Mouse (Mus musculus) gastrocnemius, postnatal 25 days (tissue): ENCODE measurements around the gene Kdm4b. TPM values are rescaled to one million over a fixed set of nuclear protein-coding genes. Genes with fewer than 3 reads are reported as not detected.

Experiments used
- DNase-seq: peaks from one replicate; pipeline ENCODE4 v3.0.0; 2022
- long read RNA-seq, 2 experiments: library from polyadenylated mRNA; stranded (forward); transcript quantifications; one replicate each; pipeline ENCODE4 v2.0.0; 2021
- total RNA-seq, 2 experiments: library from RNA; stranded (reverse); gene quantifications; 1 replicate in 1 of 2; 2 replicates in 1 of 2; pipeline ENCODE4 v1.2.3; 2021

The Kdm4b gene
- total RNA-seq: 10 to 100 TPM; 21.5 to 22.6 TPM
- long read RNA-seq, experiment 1, full-length matches to known transcripts: 4 of 24 reads
- long read RNA-seq, experiment 1, partial matches to known transcripts: 9 of 24 reads
- long read RNA-seq, experiment 1, other reads (novel, unspliced or antisense): 11 of 24 reads
- long read RNA-seq, experiment 2, full-length matches to known transcripts: 1 of 26 reads
- long read RNA-seq, experiment 2, partial matches to known transcripts: 1 of 26 reads
- long read RNA-seq, experiment 2, other reads (novel, unspliced or antisense): 24 of 26 reads

DNA sequence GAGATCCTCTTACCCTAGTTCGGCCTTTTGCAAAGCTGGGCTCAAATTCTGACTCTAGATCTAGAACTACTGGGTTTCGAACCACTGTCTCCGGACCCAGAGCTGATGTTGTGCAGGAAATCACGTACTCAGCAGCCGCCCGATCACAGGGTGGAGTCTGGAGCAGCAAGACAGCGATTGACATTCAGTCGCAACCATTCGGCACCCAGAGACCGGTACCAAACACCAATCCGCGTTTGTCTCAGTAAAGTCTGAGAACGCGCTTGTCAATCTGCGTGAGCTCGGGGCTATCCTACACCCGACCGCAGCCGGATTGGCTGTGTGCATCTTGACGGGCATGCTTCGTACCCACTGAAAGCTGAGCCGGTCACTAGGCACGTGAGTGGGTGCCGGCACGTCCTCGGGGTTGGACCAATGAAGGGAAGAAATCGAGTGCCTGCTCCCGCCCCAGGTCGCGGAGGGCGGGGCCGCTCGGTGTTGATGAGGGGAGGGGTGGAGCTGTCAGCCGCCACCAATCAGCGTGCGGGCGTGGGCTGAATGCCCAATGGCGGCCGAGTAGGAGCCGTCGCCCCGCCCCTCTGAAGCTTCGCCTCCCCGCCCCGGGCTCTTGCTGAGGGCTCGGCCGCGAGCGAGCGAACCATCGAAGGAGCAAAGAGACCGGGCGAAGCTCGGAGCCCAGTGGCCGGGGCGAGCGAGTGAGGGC, at the start of gene Kdm4b:
Kdm4b (plus strand) TSS at position 613 of the 703 bp plus-strand sequence.
- DNase-seq: peak; percentile 100

- peak; percentile 95 for DNase-seq
These were observed 49.0 kb upstream of the Kdm4b start, which contains the start of gene Ticam1 for GRCm38 (mm10) chr17:56276643-56277566. Gene Ticam1, minus strand, starts transcription at chr17:56276786.

- no peak for DNase-seq
These were observed 48.3 kb upstream of the Kdm4b start for GRCm38 (mm10) chr17:56277567-56277893.

GRCm38 (mm10) chr17:56278340-56278739, 47.5 kb upstream of the Kdm4b start:
- DNase-seq: no peak

GRCm38 (mm10) chr17:56279481-56280155, 46.2 kb upstream of the Kdm4b start:
- DNase-seq: peak; percentile 70

DNA sequence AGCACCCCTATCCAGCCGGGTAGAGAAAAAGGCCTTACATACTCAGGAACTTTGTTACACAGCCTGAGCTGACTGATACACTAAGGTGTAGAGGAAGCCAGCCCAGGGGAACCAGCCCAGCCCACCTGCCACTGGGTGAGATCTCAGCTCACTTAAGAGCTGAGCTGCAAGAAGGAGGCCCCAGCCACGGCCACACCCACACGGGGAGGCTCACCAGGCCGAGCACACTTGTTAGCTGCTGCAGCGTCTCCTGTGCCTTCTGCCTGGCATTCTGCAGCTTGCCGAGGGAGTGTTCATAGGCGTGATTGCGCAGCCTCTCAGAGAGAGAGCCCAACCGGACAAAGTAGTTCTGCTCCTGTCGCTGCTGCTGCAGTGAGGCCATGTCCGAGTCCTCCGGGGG, 44.7 kb upstream of the Kdm4b start:
- no peak for DNase-seq

DNA sequence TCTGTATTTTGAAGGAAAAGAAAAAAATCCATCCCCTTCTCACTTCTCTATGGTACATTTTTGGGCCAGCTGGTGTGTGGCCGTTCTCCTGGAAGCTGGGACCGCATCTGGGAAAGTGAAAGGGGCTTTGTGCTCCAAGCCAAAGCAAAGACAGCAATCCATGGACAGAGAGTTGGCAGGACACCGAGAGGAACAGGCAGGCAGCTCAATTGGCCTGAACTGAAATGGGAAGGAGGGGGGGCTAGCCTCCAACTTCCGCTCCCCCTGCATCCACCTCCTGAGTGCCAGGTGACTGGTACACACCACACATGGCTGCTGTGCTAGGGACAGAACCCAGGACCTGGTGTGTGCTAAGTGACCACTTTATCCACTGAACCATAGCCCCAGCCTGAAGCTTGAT, 43.1 kb upstream of the Kdm4b start:
- no peak for DNase-seq

DNA sequence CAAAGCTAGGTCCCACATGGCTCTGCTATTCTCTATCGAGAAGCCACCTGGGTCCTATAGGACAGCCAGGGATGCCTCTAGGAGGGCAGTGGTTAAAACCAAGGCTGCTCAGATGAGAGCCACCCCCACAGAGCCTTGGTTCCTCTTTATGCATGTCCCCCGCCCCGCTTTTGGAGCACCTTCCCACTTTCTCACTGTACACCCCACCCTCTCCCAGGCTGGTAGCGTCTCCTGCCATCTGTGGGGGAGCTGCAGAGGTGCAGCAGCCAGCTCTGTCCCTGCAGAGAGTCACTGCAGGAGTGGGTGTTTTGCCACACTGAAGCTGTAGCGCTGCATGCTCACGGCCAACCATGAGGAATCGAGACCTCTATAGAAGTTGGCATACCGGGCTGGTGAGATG, 42.5 kb upstream of the Kdm4b start:
- DNase-seq: no peak

DNA sequence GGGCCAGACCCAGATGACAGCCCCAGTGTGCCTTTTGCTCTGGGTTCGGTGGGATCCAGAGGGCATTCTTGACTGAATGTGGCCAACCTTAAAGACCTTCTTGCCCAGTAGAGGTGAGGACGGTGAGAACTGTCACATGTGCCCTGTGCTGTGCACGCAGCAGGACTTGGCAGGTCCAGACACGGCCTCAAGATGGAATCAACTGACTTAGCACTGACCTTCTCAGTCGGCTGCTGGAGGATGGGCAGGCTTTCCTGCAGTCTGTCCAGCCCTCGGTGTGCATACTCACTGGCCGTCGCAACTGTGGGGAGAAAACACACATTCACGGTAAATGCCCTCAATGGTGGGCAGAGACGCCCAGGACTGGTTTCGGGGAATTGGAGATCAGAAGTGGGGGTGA, 39.9 kb upstream of the Kdm4b start:
- peak; percentile 41 for DNase-seq

- DNase-seq: no peak
These were observed 38.0 kb upstream of the Kdm4b start for GRCm38 (mm10) chr17:56287830-56288229.

GRCm38 (mm10) chr17:56288866-56289265, 37.0 kb upstream of the Kdm4b start:
- DNase-seq: no peak

DNA sequence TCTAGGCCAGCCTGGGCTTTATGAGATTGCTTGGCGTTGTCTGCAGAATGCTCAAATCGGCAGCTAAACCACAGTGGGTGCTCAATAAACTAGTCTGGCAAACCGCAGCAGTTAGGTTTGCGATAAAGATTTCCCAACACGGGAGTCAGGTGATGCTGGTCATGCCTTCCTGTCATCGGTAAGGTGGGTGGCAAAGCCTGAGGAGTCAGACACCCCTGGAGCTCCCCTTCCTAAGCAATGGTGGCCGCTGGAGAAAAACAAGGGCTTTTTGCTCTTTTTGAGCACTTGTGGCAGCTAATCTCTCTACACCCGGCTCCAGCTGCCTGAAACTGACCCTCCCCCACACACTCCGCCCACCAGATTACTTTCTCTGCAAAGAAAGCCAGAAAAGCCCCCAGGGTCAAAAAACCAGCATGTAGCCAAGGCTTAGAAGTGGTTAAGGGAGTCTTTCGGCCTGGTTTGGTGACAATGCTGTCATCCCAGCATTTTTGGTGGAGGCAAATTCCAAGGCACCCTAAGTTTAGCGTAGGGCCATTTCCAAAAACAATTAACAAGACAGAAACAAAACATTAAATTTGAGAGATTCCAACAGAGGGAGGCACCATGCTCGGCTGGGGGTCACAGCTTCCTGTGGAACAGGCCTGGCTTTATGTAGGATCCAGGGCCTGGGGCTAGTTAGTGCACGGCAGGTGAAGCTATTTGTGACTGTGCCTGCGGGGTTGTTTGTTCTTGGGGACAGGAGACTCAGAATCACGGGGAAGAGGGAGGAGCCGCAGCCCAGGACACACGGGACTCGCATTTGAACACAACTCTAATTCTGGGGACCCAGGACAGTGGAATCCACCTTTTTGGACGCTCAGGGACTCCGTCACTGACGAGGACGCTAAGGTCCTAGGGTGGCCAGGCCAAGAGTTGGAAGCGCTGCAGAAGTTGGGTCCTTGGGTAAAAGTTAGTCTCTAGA, 36.2 kb upstream of the Kdm4b start:
- DNase-seq: peak; percentile 30

GRCm38 (mm10) chr17:56290388-56291170, 35.3 kb upstream of the Kdm4b start:
- DNase-seq: peak; percentile 95

DNA sequence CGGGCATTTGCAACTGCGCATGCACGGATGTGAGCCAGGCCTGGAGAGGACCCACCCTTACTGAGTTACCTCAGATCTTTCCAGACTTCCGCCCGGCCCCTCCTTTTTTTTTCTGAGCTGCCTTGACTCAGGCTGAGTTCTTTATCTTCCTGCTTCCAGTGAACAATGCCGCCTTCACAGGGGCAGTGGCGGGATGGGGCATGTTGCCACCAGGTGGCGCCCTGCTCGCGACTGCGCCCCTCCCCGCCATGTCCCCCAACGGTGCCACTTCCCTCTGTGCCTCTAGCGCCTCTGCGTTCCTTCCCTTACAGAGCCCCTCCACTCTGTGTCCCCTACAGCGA, 34.7 kb upstream of the Kdm4b start:
- peak; percentile 91 for DNase-seq

DNA sequence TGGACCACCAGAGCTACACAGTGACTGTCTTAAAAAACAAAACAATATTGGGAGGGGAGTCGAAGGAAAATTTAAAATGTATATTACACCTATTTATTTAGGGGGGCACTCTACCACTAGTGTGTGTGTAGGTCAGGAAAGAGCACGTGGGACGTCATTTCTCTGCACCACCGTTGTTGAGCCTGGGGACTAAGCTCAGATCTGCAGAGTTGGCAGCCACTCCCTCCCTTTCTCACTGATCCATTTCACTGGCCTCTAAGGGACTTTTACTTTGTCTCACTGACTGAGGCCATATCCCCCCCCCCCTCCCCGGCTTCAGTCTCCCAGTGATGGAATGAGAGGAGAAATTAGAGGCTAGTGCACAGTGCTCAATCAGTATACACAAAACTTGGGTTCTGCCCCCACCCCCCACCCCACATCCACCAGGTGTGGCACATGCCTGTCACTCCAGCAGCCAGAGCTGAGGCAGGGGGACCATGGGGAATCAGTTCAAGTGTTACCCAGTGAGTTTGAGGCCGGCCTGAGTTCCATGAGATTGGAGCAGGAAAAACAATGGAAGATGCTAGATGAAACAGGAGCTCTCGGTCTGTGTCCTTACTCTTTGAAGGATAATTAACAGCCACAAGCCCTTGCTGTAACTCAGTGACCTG, 33.9 kb upstream of the Kdm4b start:
- DNase-seq: no peak

DNA sequence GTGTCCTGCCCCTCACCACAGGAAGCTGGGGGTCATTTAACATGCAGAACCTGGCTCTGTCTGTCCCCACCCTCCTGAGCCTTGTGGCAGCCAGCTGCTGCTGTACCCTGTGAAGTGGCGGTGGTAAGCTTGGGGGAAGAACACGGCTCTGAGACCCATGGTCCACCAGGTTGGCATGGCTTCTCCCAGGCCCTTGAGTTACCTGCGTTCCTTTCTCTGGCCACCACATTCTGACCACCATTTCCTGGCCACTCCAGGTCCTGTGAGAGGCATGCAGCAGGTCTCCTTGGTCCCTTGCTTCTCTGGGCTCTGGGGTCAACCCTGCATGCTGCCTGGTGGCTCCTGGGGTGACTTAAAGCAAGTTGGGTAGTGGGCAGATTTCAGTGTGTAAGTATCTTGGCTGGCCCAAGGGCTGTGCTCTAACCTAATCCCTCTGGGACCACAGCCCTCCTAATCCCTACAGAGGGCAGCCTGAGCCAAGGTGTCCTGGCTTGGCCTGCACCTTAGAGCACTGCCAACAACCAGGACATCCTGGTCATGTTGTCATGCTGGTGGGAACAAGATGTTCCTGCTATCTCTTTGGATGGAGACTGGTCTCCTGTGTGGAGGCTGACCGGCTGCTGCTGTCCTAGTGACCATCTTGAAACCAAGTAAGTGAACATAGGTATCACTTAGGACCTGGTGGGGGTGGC, 33.2 kb upstream of the Kdm4b start, which contains the start of gene Plin3:
Plin3 (minus strand) TSS at position 343 of the 692 bp plus-strand sequence.
- DNase-seq: peak; percentile 87

DNA sequence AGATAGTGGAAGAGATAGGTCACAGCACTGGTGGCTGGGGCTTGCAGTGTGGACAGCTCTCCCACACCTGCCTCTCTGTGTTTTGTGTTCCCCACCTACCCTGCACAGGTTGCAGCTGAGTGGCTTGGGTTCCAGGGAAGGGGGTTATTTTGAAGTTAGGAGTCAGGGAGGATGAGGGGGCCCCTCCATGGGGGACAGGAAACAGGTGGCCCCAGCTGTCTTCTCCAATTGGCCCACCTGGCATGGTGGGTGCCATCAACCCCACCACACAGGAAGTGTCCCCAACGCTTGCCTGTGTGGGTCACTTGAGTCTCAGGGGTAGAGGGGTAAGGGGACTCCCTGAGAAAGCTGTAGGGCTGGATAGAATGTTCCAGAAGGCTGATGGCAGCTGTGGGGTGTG, 32.6 kb upstream of the Kdm4b start:
- DNase-seq: no peak

GRCm38 (mm10) chr17:56294241-56294640, 31.6 kb upstream of the Kdm4b start:
- DNase-seq: no peak

GRCm38 (mm10) chr17:56296201-56296600, 29.7 kb upstream of the Kdm4b start:
- no peak for DNase-seq
